ENCODE assay signal across 8 mouse cellular contexts in genomic region chr4:49845612-49845985, GRCm38 (mm10). TPM values are rescaled to one million over a fixed set of nuclear protein-coding genes. Genes with fewer than 3 reads are reported as not detected.
DNase-seq lines count a peak whose midpoint lies in the region; ATAC-seq lines count a peak whose summit lies in the region.

Gene Grin3a (minus strand): TSS chr4:49845744.

- H3K9ac ChIP-seq in hindbrain, embryonic 16.5 days (ENCODE audit: low read depth, low read length): peak within 1 kb of the TSS; percentile 65

- intact Hi-C loops in gastrocnemius, postnatal 14 days (cut with DNase I; ENCODE audit: low total_unique reads): no loop called here

- H3K36me3 ChIP-seq in hindbrain, embryonic 16.5 days (ENCODE audit: control insufficient read depth, insufficient read depth, low read length): no peaks in the 10 kb centered on the region

- ATAC-seq in hindbrain, embryonic 16.5 days: peak; percentile 98
- ATAC-seq in CD4-positive, CD25-positive, alpha-beta regulatory T cell, adult 4 months: no peak

- DNase-seq in adrenal gland, postnatal 14 days: peak; percentile 63
- peak; percentile 69 to 80 for DNase-seq in cerebellum, postnatal 4 days (ENCODE audit: low spot score in 2 of 2)
- DNase-seq in gastrocnemius, postnatal 14 days: peak; percentile 51
- peak; percentile 63 to 85 for DNase-seq in left cerebral cortex, adult 18-20 months (ENCODE audit: low spot score in 2 of 2)
- DNase-seq in mesoderm, embryonic 11.5 days (ENCODE audit: low read depth, low spot score): peak; percentile 69
- DNase-seq in telencephalon, adult 2 months (ENCODE audit: low read depth, low spot score): peak; percentile 61

- H3K9me3 ChIP-seq in hindbrain, embryonic 16.5 days (ENCODE audit: control insufficient read depth, low read length): no peaks in the 10 kb centered on the region

- peak within 1 kb of the TSS; percentile 65 for H3K4me3 ChIP-seq in hindbrain, embryonic 16.5 days (ENCODE audit: low read length)

- H3K27me3 ChIP-seq in hindbrain, embryonic 16.5 days (replicated peaks; ENCODE audit: control insufficient read depth, insufficient read depth, low read length): no peaks in the 10 kb centered on the region; the same call in 1 of the 2 replicates

- H3K4me2 ChIP-seq in hindbrain, embryonic 16.5 days (ENCODE audit: low read length): peak within 1 kb of the TSS; percentile 73

- no peaks in the 10 kb centered on the region; the same call in none of the 2 replicates for H3K4me1 ChIP-seq in hindbrain, embryonic 16.5 days (ENCODE audit: control insufficient read depth, insufficient read depth, low read depth, low read length)

- peak within 1 kb of the TSS; percentile 65 for H3K27ac ChIP-seq in hindbrain, embryonic 16.5 days (ENCODE audit: low read depth, low read length)

- under 1% methylated on average over 25 of the region's 25 CpGs for WGBS in hindbrain, embryonic 16.5 days

RNA-seq across cellular contexts. Expression of gene Grin3a, which starts in this region (rescaled TPM):
- 0.22 and 0.45 TPM in 2 replicates for total RNA-seq in adrenal gland, postnatal 14 days (2021)
- total RNA-seq in gastrocnemius, postnatal 14 days (2021): under 1 TPM; 0.62 to 0.64 TPM
- polyA plus RNA-seq in hindbrain, embryonic 16.5 days (2015; fragmentation: Nextera tagmentation; extraction: Ambion mirVana): 25.4 and 25.6 TPM in 2 replicates
- 10 to 100 TPM; 27.7 to 28.3 TPM for total RNA-seq in left cerebral cortex, adult 18-20 months (2021)
- under 1 TPM in 1 of 2 experiments, not detected in 1; 0.05 TPM for polyA plus RNA-seq in CD4-positive, CD25-positive, alpha-beta regulatory T cell, adult 4 months (2017; shearing (Covaris generic))

Comparison
In these comparisons a context has a peak if more than half of its experiments do, and no peak if none do; other contexts are left out.
1. RNA of gene Grin3a (total RNA-seq): 27.7 to 28.3 TPM in left cerebral cortex, adult 18-20 months; 0.62 to 0.64 TPM in gastrocnemius, postnatal 14 days and 0.22 to 0.45 TPM in adrenal gland, postnatal 14 days; every median in the first group is over 10 times any median in the second.
2. RNA of gene Grin3a (polyA plus RNA-seq): 25.4 to 25.6 TPM in hindbrain, embryonic 16.5 days; 0.05 TPM in CD4-positive, CD25-positive, alpha-beta regulatory T cell, adult 4 months; every median in the first group is over 10 times any median in the second.
3. Peak in DNase-seq in adrenal gland, postnatal 14 days; RNA of the gene not detected or under 1 TPM.
4. Peak in DNase-seq in gastrocnemius, postnatal 14 days; RNA of the gene not detected or under 1 TPM.
5. Peak in every context shown above with its lines, with median percentiles within 50 percentile points of each other: DNase-seq.